Mouse (Mus musculus) embryo, embryonic 11 days (tissue): ENCODE measurements around the gene Sec1.

Source experiments
- DNase-seq: peaks from one replicate; pipeline ENCODE4 v3.0.0-alpha.2; 2015

The Sec1 gene

GRCm38 (mm10) chr7:45639561-45640027 is 54.6 kb downstream of the Sec1 start, which contains the start of gene Mamstr:
Mamstr (plus strand) TSS chr7:45639977.
- DNase-seq = peak; percentile 34

- peak; percentile 98 for DNase-seq
Observed at GRCm38 (mm10) chr7:45638623-45639401, 55.4 kb downstream of the Sec1 start.

GRCm38 (mm10) chr7:45637710-45638109 is 56.5 kb downstream of the Sec1 start:
- DNase-seq = no peak

GRCm38 (mm10) chr7:45635711-45636688 is 58.2 kb downstream of the Sec1 start:
- DNase-seq = no peak

GRCm38 (mm10) chr7:45634946-45635681 is 59.1 kb downstream of the Sec1 start:
- no peak for DNase-seq

GRCm38 (mm10) chr7:45632499-45632898 is 61.7 kb downstream of the Sec1 start:
- peak; percentile 71 for DNase-seq

- no peak for DNase-seq
Observed at GRCm38 (mm10) chr7:45630064-45630907, 63.9 kb downstream of the Sec1 start.

- DNase-seq = peak; percentile 95
Observed at GRCm38 (mm10) chr7:45628364-45629294, 65.6 kb downstream of the Sec1 start.
